30 mouse cellular contexts compared by ENCODE assay signal in the genomic region with DNA sequence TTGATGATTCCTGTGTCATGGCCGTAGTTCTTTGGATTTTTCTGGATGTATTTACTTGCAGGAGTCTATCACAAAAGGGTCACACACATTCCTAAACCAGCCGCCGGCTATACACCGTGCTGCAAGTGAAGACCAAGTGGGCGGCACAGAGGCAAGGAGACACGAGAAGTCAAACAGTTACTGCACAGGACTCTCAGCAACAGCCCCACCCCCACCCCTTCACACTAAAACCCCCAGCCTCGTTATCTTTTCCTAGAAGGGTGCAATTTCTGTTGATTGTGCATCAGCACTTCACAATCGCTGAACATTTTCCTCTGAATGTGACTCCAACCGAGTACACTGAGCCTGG.
DNase-seq lines count a peak whose midpoint lies in the region; ATAC-seq and TF ChIP-seq lines count a peak whose summit lies in the region.
"Had no signal": no experiment of that assay in that cellular context is flagged by ENCODE, and none has a peak within 500 bp of the region (broad histone marks: within the 10 kb centered on the region; RNA-seq: fewer than 3 reads in every experiment).

No protein-coding gene starts in this region.

- H3K4me1 ChIP-seq in liver, embryonic 12.5 days = peaks cover 66% of the 10 kb centered on the region
- no peaks in the 10 kb centered on the region; the same call in 1 of the 2 replicates for H3K4me1 ChIP-seq in liver, postnatal 0 days (ENCODE audit: insufficient read depth)
- H3K4me1 ChIP-seq in hindbrain, postnatal 0 days (ENCODE audit: insufficient read depth, low read length) = peaks cover 22% of the 10 kb centered on the region
- H3K4me1 ChIP-seq in heart, embryonic 12.5 days (replicated peaks) = peaks cover 55% of the 10 kb centered on the region

- no peak for TF ChIP-seq EP300 in liver, postnatal 0 days (IDR thresholded peaks at IDR 0.05; ENCODE audit: low read depth)

- no peaks in the 10 kb centered on the region for H3K27me3 ChIP-seq in liver, embryonic 12.5 days (replicated peaks)
- H3K27me3 ChIP-seq in liver, postnatal 0 days (ENCODE audit: insufficient read depth, low read length) = no peaks in the 10 kb centered on the region
- no peaks in the 10 kb centered on the region for H3K27me3 ChIP-seq in myocyte (ENCODE audit: control insufficient read depth, insufficient read depth, insufficient read length)
- no peaks in the 10 kb centered on the region for H3K27me3 ChIP-seq in hindbrain, postnatal 0 days (ENCODE audit: insufficient read depth, low read length)
- H3K27me3 ChIP-seq in heart, embryonic 12.5 days (replicated peaks) = no peaks in the 10 kb centered on the region
- H3K27me3 ChIP-seq: embryonic facial prominence, embryonic 15.5 days; forebrain, embryonic 15.5 days; hindbrain, embryonic 12.5 days; kidney, embryonic 15.5 days; limb, embryonic 12.5 days; liver, embryonic 15.5 days; lung, embryonic 15.5 days; midbrain, embryonic 13.5 days; neural tube, embryonic 15.5 days had no signal

- no peaks in the 10 kb centered on the region for H3K9me3 ChIP-seq in liver, embryonic 12.5 days (replicated peaks)
- no peaks in the 10 kb centered on the region for H3K9me3 ChIP-seq in liver, postnatal 0 days (ENCODE audit: low read length)
- no peaks in the 10 kb centered on the region for H3K9me3 ChIP-seq in hindbrain, postnatal 0 days (ENCODE audit: low read length)
- no peaks in the 10 kb centered on the region for H3K9me3 ChIP-seq in heart, embryonic 12.5 days (replicated peaks)
- H3K9me3 ChIP-seq: embryonic facial prominence, embryonic 10.5 days; embryonic facial prominence, embryonic 15.5 days; forebrain, embryonic 15.5 days; hindbrain, embryonic 12.5 days; kidney, embryonic 15.5 days; limb, embryonic 12.5 days; liver, embryonic 15.5 days; lung, embryonic 15.5 days; midbrain, embryonic 13.5 days; neural tube, embryonic 15.5 days had no signal

- peak overlapping the region; percentile 27 for H3ac ChIP-seq in myocyte (ENCODE audit: control insufficient read depth, insufficient read length)

- ATAC-seq in liver, embryonic 12.5 days = peak; percentile 53; the same call in 1 of the 2 replicates
- no peak for ATAC-seq in liver, postnatal 0 days
- ATAC-seq in hindbrain, postnatal 0 days = no peak
- no peak for ATAC-seq in heart, embryonic 12.5 days (ENCODE audit: insufficient number of reproducible peaks, low FRiP score)
- ATAC-seq: forebrain, embryonic 15.5 days; midbrain, embryonic 13.5 days had no signal

- H3K36me3 ChIP-seq in liver, embryonic 12.5 days = peaks cover 27% of the 10 kb centered on the region
- H3K36me3 ChIP-seq in liver, postnatal 0 days (replicated peaks; ENCODE audit: insufficient read depth, low read length) = peaks cover 3% of the 10 kb centered on the region; the same call in 1 of the 2 replicates
- peaks cover 29% of the 10 kb centered on the region for H3K36me3 ChIP-seq in myocyte (ENCODE audit: control insufficient read depth, insufficient read depth)
- no peaks in the 10 kb centered on the region for H3K36me3 ChIP-seq in hindbrain, postnatal 0 days (ENCODE audit: insufficient read depth, low read length)
- no peaks in the 10 kb centered on the region for H3K36me3 ChIP-seq in heart, embryonic 12.5 days
- H3K36me3 ChIP-seq: embryonic facial prominence, embryonic 10.5 days; embryonic facial prominence, embryonic 15.5 days; forebrain, embryonic 15.5 days; hindbrain, embryonic 12.5 days; kidney, embryonic 15.5 days; limb, embryonic 12.5 days; liver, embryonic 15.5 days; lung, embryonic 15.5 days; midbrain, embryonic 13.5 days; neural tube, embryonic 15.5 days had no signal

- DNase-seq in liver, postnatal 0 days = no peak
- DNase-seq in CD4-positive, CD25-positive, alpha-beta regulatory T cell, adult 2 months (ENCODE audit: low read depth, low spot score) = peak; percentile 55
- DNase-seq in induced T-regulatory cell, adult 2 months (ENCODE audit: low read depth) = peak; percentile 80
- DNase-seq in hindbrain, postnatal 0 days (ENCODE audit: low spot score) = no peak
- no peak for DNase-seq in kidney, adult 9 months
- DNase-seq: adrenal gland, postnatal 36 days; B cell, adult 2 months; cerebellum, postnatal 14 days; gastrocnemius, postnatal 10 days; heart, postnatal 36 days; kidney, adult 11 months; kidney, postnatal 36 days; thymus, adult 18-20 months; thymus, postnatal 4 days had no signal

- H3K9ac ChIP-seq in liver, embryonic 12.5 days = no peak overlapping the region
- no peak overlapping the region for H3K9ac ChIP-seq in liver, postnatal 0 days (replicated peaks)
- H3K9ac ChIP-seq in hindbrain, postnatal 0 days (replicated peaks; ENCODE audit: low read length) = no peak overlapping the region
- H3K9ac ChIP-seq in heart, embryonic 12.5 days = no peak overlapping the region
- H3K9ac ChIP-seq: embryonic facial prominence, embryonic 15.5 days; forebrain, embryonic 15.5 days; hindbrain, embryonic 12.5 days; kidney, embryonic 15.5 days; limb, embryonic 12.5 days; liver, embryonic 15.5 days; lung, embryonic 15.5 days; midbrain, embryonic 13.5 days; neural tube, embryonic 15.5 days had no signal

- no peak for TF ChIP-seq CTCF in liver, postnatal 0 days (IDR thresholded peaks at IDR 0.05; ENCODE audit: low read depth)
- no peak for TF ChIP-seq CTCF in hindbrain, postnatal 0 days (IDR thresholded peaks at IDR 0.05; ENCODE audit: low read depth)

- 27% methylated on average over 9 of the region's 9 CpGs for WGBS in liver, embryonic 12.5 days (ENCODE audit: insufficient replicate concordance)
- WGBS in liver, postnatal 0 days (ENCODE audit: insufficient replicate concordance) = 61% methylated on average over 9 of the region's 9 CpGs
- WGBS in hindbrain, postnatal 0 days = 66% methylated on average over 9 of the region's 9 CpGs
- WGBS in heart, embryonic 12.5 days = 36% methylated on average over 9 of the region's 9 CpGs

- H3K4me3 ChIP-seq in liver, embryonic 12.5 days = no peak overlapping the region
- no peak overlapping the region for H3K4me3 ChIP-seq in liver, postnatal 0 days (ENCODE audit: low read depth, low read length)
- H3K4me3 ChIP-seq in myocyte = peak overlapping the region; percentile 34
- H3K4me3 ChIP-seq in hindbrain, postnatal 0 days (ENCODE audit: low read length) = no peak overlapping the region
- H3K4me3 ChIP-seq in heart, embryonic 12.5 days = no peak overlapping the region
- H3K4me3 ChIP-seq: embryonic facial prominence, embryonic 10.5 days; embryonic facial prominence, embryonic 15.5 days; forebrain, embryonic 15.5 days; hindbrain, embryonic 12.5 days; kidney, embryonic 15.5 days; layer of hippocampus, adult 2 months; left cerebral cortex, adult 2 months; limb, embryonic 12.5 days; liver, embryonic 15.5 days; lung, embryonic 15.5 days; midbrain, embryonic 13.5 days; neural tube, embryonic 15.5 days had no signal

- peak overlapping the region; percentile 15 for H3K4me2 ChIP-seq in liver, embryonic 12.5 days
- H3K4me2 ChIP-seq in liver, postnatal 0 days (ENCODE audit: low read depth, low read length) = no peak overlapping the region
- peak overlapping the region; percentile 92 for H3K4me2 ChIP-seq in myocyte (ENCODE audit: low read depth)
- no peak overlapping the region for H3K4me2 ChIP-seq in hindbrain, postnatal 0 days (ENCODE audit: low read depth, low read length)
- H3K4me2 ChIP-seq in heart, embryonic 12.5 days = no peak overlapping the region
- H3K4me2 ChIP-seq: embryonic facial prominence, embryonic 15.5 days; forebrain, embryonic 15.5 days; hindbrain, embryonic 12.5 days; kidney, embryonic 15.5 days; limb, embryonic 12.5 days; liver, embryonic 15.5 days; lung, embryonic 15.5 days; midbrain, embryonic 13.5 days; neural tube, embryonic 15.5 days had no signal

- H3K27ac ChIP-seq in liver, embryonic 12.5 days = peak overlapping the region; percentile 11; the same call in 1 of the 2 replicates
- no peak overlapping the region for H3K27ac ChIP-seq in liver, postnatal 0 days (ENCODE audit: low read depth)
- no peak overlapping the region for H3K27ac ChIP-seq in hindbrain, postnatal 0 days
- no peak overlapping the region for H3K27ac ChIP-seq in heart, embryonic 12.5 days (ENCODE audit: poor library complexity, severe bottlenecking)
- H3K27ac ChIP-seq: embryonic facial prominence, embryonic 10.5 days; embryonic facial prominence, embryonic 15.5 days; forebrain, embryonic 15.5 days; hindbrain, embryonic 12.5 days; kidney, embryonic 15.5 days; left cerebral cortex, adult 2 months; limb, embryonic 12.5 days; liver, embryonic 15.5 days; lung, embryonic 15.5 days; midbrain, embryonic 13.5 days; neural tube, embryonic 15.5 days; stomach, postnatal 0 days had no signal

- peaks cover 57% of the 10 kb centered on the region for H3K79me2 ChIP-seq in myocyte (ENCODE audit: control insufficient read depth, insufficient read depth)

- peak; percentile 9 for TF ChIP-seq POLR2A in myocyte (IDR thresholded peaks at IDR 0.05; ENCODE audit: insufficient read length, low read depth)

TF ChIP-seq in myocyte, 11 proteins besides CTCF, POLR2A, EP300 and RAD21:
- TF ChIP-seq POLR2AphosphoS2 (IDR thresholded peaks at IDR 0.05; ENCODE audit: insufficient read length, low read depth) (peak; percentile 16), MAX (IDR thresholded peaks at IDR 0.05; ENCODE audit: low read depth) (no peak)

Comparison
In these comparisons a context has a peak if more than half of its experiments do, and no peak if none do; other contexts are left out.
1. H3K4me2 ChIP-seq: peak in liver, embryonic 12.5 days (single experiment) and myocyte (single experiment); none in liver, postnatal 0 days (single experiment), hindbrain, postnatal 0 days (single experiment) and heart, embryonic 12.5 days (single experiment).
2. DNase-seq: peak in CD4-positive, CD25-positive, alpha-beta regulatory T cell, adult 2 months (single experiment) and induced T-regulatory cell, adult 2 months (single experiment); none in liver, postnatal 0 days (single experiment), hindbrain, postnatal 0 days (single experiment) and kidney, adult 9 months (single experiment).